Comparison of ENCODE assay signal across 20 mouse cellular contexts in the genomic region with DNA sequence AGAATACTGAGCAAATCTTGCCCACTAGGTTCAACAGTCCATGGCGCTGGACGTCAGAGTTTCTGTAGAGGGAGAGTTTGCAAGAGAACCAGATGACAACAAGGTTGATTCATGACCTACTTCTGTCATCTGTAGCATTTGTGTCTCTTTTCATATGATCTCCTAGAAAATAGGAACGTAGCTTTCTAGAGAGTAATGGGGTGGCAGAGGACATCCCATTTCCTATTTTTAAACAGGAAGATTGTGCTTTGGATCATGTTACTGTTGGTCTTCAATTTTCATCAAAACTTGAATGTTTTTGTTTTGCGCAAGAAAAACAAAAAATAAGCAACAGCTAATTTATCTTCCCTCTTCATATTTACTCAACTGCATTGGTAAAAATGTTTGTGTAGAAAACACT.
DNase-seq lines count a peak whose midpoint lies in the region; ATAC-seq and TF ChIP-seq lines count a peak whose summit lies in the region.
"Had no signal": no experiment of that assay in that cellular context is flagged by ENCODE, and none has a peak within 500 bp of the region (broad histone marks: within the 10 kb centered on the region; RNA-seq: fewer than 3 reads in every experiment).

No protein-coding gene starts in this region.

- H3K4me1 ChIP-seq in heart, embryonic 11.5 days (ENCODE audit: control insufficient read depth, insufficient read depth, low read length), result 0 out of 2 replicates have a peak, but pooled peaks cover 3% of the 10 kb centered on the region
- H3K4me1 ChIP-seq in lung, embryonic 14.5 days (ENCODE audit: insufficient read depth), result no peaks in the 10 kb centered on the region
- peaks cover 6% of the 10 kb centered on the region; the same call in 1 of the 2 replicates for H3K4me1 ChIP-seq in lung, postnatal 0 days (ENCODE audit: insufficient read depth, low read depth, low read length)
- no peaks in the 10 kb centered on the region for H3K4me1 ChIP-seq in kidney, embryonic 14.5 days (ENCODE audit: control insufficient read depth, insufficient read depth, low read length)
- H3K4me1 ChIP-seq: embryonic facial prominence, embryonic 12.5 days; forebrain, embryonic 12.5 days had no signal

- 0 out of 2 replicates have a peak, but pooled peaks cover 2% of the 10 kb centered on the region for H3K9me3 ChIP-seq in heart, embryonic 11.5 days (replicated peaks; ENCODE audit: control insufficient read depth, low read length)
- no peaks in the 10 kb centered on the region for H3K9me3 ChIP-seq in lung, embryonic 14.5 days (ENCODE audit: low read depth, low read length)
- H3K9me3 ChIP-seq in lung, postnatal 0 days (ENCODE audit: low read length), result no peaks in the 10 kb centered on the region
- no peaks in the 10 kb centered on the region for H3K9me3 ChIP-seq in kidney, embryonic 14.5 days (ENCODE audit: control insufficient read depth, low read length)
- H3K9me3 ChIP-seq: embryonic facial prominence, embryonic 10.5 days; embryonic facial prominence, embryonic 12.5 days; forebrain, embryonic 12.5 days had no signal

- no peak overlapping the region for H3K4me3 ChIP-seq in heart, embryonic 11.5 days (ENCODE audit: low read depth, low read length)
- H3K4me3 ChIP-seq in lung, embryonic 14.5 days (ENCODE audit: low read depth, low read length), result no peak overlapping the region
- H3K4me3 ChIP-seq in lung, postnatal 0 days (ENCODE audit: low read depth, low read length), result no peak overlapping the region
- no peak overlapping the region for H3K4me3 ChIP-seq in kidney, embryonic 14.5 days (ENCODE audit: low read length)
- H3K4me3 ChIP-seq: embryonic facial prominence, embryonic 10.5 days; embryonic facial prominence, embryonic 12.5 days; forebrain, embryonic 12.5 days had no signal

- TF ChIP-seq EP300 in lung, postnatal 0 days (IDR thresholded peaks at IDR 0.05), result 0 out of 2 replicates have a peak, but pooled peaks have one; percentile 9

- H3K27me3 ChIP-seq in heart, embryonic 11.5 days (ENCODE audit: control insufficient read depth, insufficient read depth, low read length), result no peaks in the 10 kb centered on the region
- no peaks in the 10 kb centered on the region for H3K27me3 ChIP-seq in lung, embryonic 14.5 days (ENCODE audit: insufficient read depth, low read length)
- no peaks in the 10 kb centered on the region for H3K27me3 ChIP-seq in lung, postnatal 0 days (replicated peaks; ENCODE audit: insufficient read depth, low read length)
- no peaks in the 10 kb centered on the region for H3K27me3 ChIP-seq in kidney, embryonic 14.5 days (ENCODE audit: control insufficient read depth, insufficient read depth, low read length)
- H3K27me3 ChIP-seq: embryonic facial prominence, embryonic 12.5 days; forebrain, embryonic 12.5 days had no signal

- DNase-seq in heart, adult 11 months, result peak; percentile 27
- DNase-seq in lung, embryonic 14.5 days, result peak; percentile 67
- no peak for DNase-seq in lung, postnatal 14 days
- peak; percentile 62 for DNase-seq in lung, postnatal 0 days (ENCODE audit: low spot score)
- DNase-seq in lung, postnatal 4 days, result no peak
- DNase-seq: adrenal gland, adult 8-10 months; adrenal gland, postnatal 14 days; adrenal gland, postnatal 36 days; cerebellum, adult 11-12 months; cerebellum, adult 2 months; cerebellum, adult 9-10 months; cerebellum, postnatal 10 days; cerebellum, postnatal 25 days; forebrain, postnatal 0 days had no signal

- no peak for TF ChIP-seq CTCF in lung, embryonic 14.5 days (IDR thresholded peaks at IDR 0.05; ENCODE audit: low read depth)
- no peak for TF ChIP-seq CTCF in lung, postnatal 0 days (IDR thresholded peaks at IDR 0.05)

- H3K4me2 ChIP-seq in heart, embryonic 11.5 days, result no peak overlapping the region
- no peak overlapping the region for H3K4me2 ChIP-seq in lung, embryonic 14.5 days
- no peak overlapping the region for H3K4me2 ChIP-seq in lung, postnatal 0 days (replicated peaks; ENCODE audit: low read depth, low read length)
- H3K4me2 ChIP-seq in kidney, embryonic 14.5 days (replicated peaks; ENCODE audit: low read depth, low read length), result no peak overlapping the region
- H3K4me2 ChIP-seq: embryonic facial prominence, embryonic 12.5 days; forebrain, embryonic 12.5 days had no signal

- H3K9ac ChIP-seq in heart, embryonic 11.5 days (ENCODE audit: low read depth, low read length), result no peak overlapping the region
- no peak overlapping the region for H3K9ac ChIP-seq in lung, embryonic 14.5 days
- H3K9ac ChIP-seq in lung, postnatal 0 days (replicated peaks; ENCODE audit: low read depth), result no peak overlapping the region
- H3K9ac ChIP-seq in kidney, embryonic 14.5 days (ENCODE audit: low read depth, low read length), result no peak overlapping the region
- H3K9ac ChIP-seq: embryonic facial prominence, embryonic 12.5 days; forebrain, embryonic 12.5 days; forebrain, postnatal 0 days had no signal

- 87% methylated on average over 4 of the region's 4 CpGs for WGBS in heart, embryonic 11.5 days (ENCODE audit: insufficient replicate concordance)
- WGBS in lung, embryonic 14.5 days, result 55% methylated on average over 4 of the region's 4 CpGs
- 56% methylated on average over 4 of the region's 4 CpGs for WGBS in lung, postnatal 0 days
- WGBS in kidney, embryonic 14.5 days, result 84% methylated on average over 4 of the region's 4 CpGs

- H3K36me3 ChIP-seq in heart, embryonic 11.5 days (ENCODE audit: control insufficient read depth, insufficient read depth, low read length), result no peaks in the 10 kb centered on the region
- no peaks in the 10 kb centered on the region for H3K36me3 ChIP-seq in lung, embryonic 14.5 days (ENCODE audit: insufficient read depth)
- no peaks in the 10 kb centered on the region for H3K36me3 ChIP-seq in lung, postnatal 0 days (ENCODE audit: insufficient read depth, low read length)
- H3K36me3 ChIP-seq in kidney, embryonic 14.5 days (ENCODE audit: control insufficient read depth, insufficient read depth, low read length), result no peaks in the 10 kb centered on the region
- H3K36me3 ChIP-seq: embryonic facial prominence, embryonic 10.5 days; embryonic facial prominence, embryonic 12.5 days; forebrain, embryonic 12.5 days had no signal

- ATAC-seq in heart, embryonic 11.5 days (replicated peaks; ENCODE audit: insufficient number of reproducible peaks, low FRiP score, low TSS enrichment), result no peak
- no peak for ATAC-seq in lung, embryonic 14.5 days (ENCODE audit: insufficient read depth)
- ATAC-seq in lung, postnatal 0 days, result no peak
- no peak for ATAC-seq in kidney, embryonic 14.5 days (ENCODE audit: low FRiP score, low TSS enrichment)
- ATAC-seq: forebrain, embryonic 14.5 days; forebrain, postnatal 0 days had no signal

- no peak overlapping the region for H3K27ac ChIP-seq in heart, embryonic 11.5 days (ENCODE audit: low read depth, low read length)
- no peak overlapping the region for H3K27ac ChIP-seq in lung, embryonic 14.5 days (ENCODE audit: low read depth)
- H3K27ac ChIP-seq in lung, postnatal 0 days (ENCODE audit: low read length), result no peak overlapping the region
- H3K27ac ChIP-seq in kidney, embryonic 14.5 days (ENCODE audit: low read depth, low read length), result no peak overlapping the region
- H3K27ac ChIP-seq: embryonic facial prominence, embryonic 10.5 days; embryonic facial prominence, embryonic 12.5 days; forebrain, embryonic 12.5 days had no signal

Comparison
In these comparisons a context has a peak if more than half of its experiments do, and no peak if none do; other contexts are left out.
1. DNase-seq: peak in heart, adult 11 months (single experiment), lung, embryonic 14.5 days (single experiment) and lung, postnatal 0 days (single experiment); none in lung, postnatal 14 days (single experiment) and lung, postnatal 4 days (0 of 2).